Mouse (Mus musculus): Measurements from ENCODE around the gene C530008M17Rik. TPM values are rescaled to one million over a fixed set of nuclear protein-coding genes. Genes with fewer than 3 reads are reported as not detected.

The C530008M17Rik gene
- total and polyA plus RNA-seq, 3 experiments: 3.2 to 10.6 TPM; not detected in 1

- Histone ChIP-seq H3K9me3 (replicated peaks; ENCODE audit: insufficient read depth, low read length) (no peaks in the 10 kb centered on the region), H3K9ac (ENCODE audit: control insufficient read depth, low read depth, low read length, poor library complexity, severe bottlenecking) (peak overlapping the region; percentile 71), H3K79me2 (ENCODE audit: control insufficient read depth, insufficient read depth, low read length, poor library complexity) (peaks cover 5% of the 10 kb centered on the region; the same call in 1 of the 2 replicates), H3K4me1 (ENCODE audit: control insufficient read depth in 1 of 2, insufficient read depth in 2 of 2, low read length in 2 of 2) (peaks cover 13 to 27% of the 10 kb centered on the region in 2 experiments), H3K4me3 (ENCODE audit: control insufficient read depth in 1 of 2, insufficient read depth in 1 of 2, low read depth in 2 of 2, low read length in 2 of 2) (peak overlapping the region; percentile 71 to 76), H3K27ac (ENCODE audit: control insufficient read depth, low read depth, low read length) (peak overlapping the region; percentile 72), H3K36me3 (ENCODE audit: control insufficient read depth in 1 of 2, insufficient read depth in 2 of 2, low read length in 2 of 2) (peaks cover 0 to 34% of the 10 kb centered on the region in 2 experiments; a peak in 2 of 4 replicates), H3K27me3 (ENCODE audit: control insufficient read depth in 1 of 2, insufficient read depth in 2 of 2, low read length in 2 of 2) (no peaks in the 10 kb centered on the region)
- DNase-seq (ENCODE audit: low read depth, low spot score): peak; percentile 90
- TF ChIP-seq SMC3 (IDR thresholded peaks at IDR 0.05; ENCODE audit: low read depth, low read length): no peak
- peak; percentile 62 for TF ChIP-seq NELFE (IDR thresholded peaks at IDR 0.05; ENCODE audit: low read depth, low read length)
- TF ChIP-seq MYB (IDR thresholded peaks at IDR 0.05; ENCODE audit: low read depth, low read length): peak; percentile 93
- no peak for TF ChIP-seq MAFK (IDR thresholded peaks at IDR 0.05; ENCODE audit: borderline replicate concordance, low read depth, low read length)
- no peak for TF ChIP-seq ZC3H11A (IDR thresholded peaks at IDR 0.05; ENCODE audit: low read depth, low read length)
- peak; percentile 74 for TF ChIP-seq TAL1 (IDR thresholded peaks at IDR 0.05; ENCODE audit: low read length)
- no peak for TF ChIP-seq NRF1 (IDR thresholded peaks at IDR 0.05; ENCODE audit: insufficient read depth, low read depth, low read length, poor library complexity, severe bottlenecking)
- TF ChIP-seq USF1 (IDR thresholded peaks at IDR 0.05; ENCODE audit: low read depth, low read length): no peak
- no peak for TF ChIP-seq JUND (IDR thresholded peaks at IDR 0.05; ENCODE audit: low read depth, low read length)
- TF ChIP-seq ETS1 (IDR thresholded peaks at IDR 0.05; ENCODE audit: low read depth, low read length): peak; percentile 69
- peak; percentile 82 for TF ChIP-seq SIN3A (IDR thresholded peaks at IDR 0.05; ENCODE audit: low read length)
- TF ChIP-seq KAT2A (conservative IDR thresholded peaks at IDR 0.05; ENCODE audit: low read depth, low read length): no peak
- peak; percentile 65 for TF ChIP-seq TBP (IDR thresholded peaks at IDR 0.05; ENCODE audit: low read depth, low read length)
- peak; percentile 82 for TF ChIP-seq MYC (IDR thresholded peaks at IDR 0.05; ENCODE audit: low read depth, low read length)
- TF ChIP-seq BHLHE40 (IDR thresholded peaks at IDR 0.05; ENCODE audit: borderline replicate concordance, low read depth, low read length): no peak; the same call in 1 of the 2 replicates
- 0 out of 2 replicates have a peak, but pooled peaks have one; percentile 57 for TF ChIP-seq MAZ (IDR thresholded peaks at IDR 0.05; ENCODE audit: low read depth, low read length)
- TF ChIP-seq ZKSCAN1 (IDR thresholded peaks at IDR 0.05; ENCODE audit: low read depth, low read length): no peak
- TF ChIP-seq CHD1 (IDR thresholded peaks at IDR 0.05; ENCODE audit: low read depth, low read length): no peak; the same call in 1 of the 2 replicates
- TF ChIP-seq RCOR1 (IDR thresholded peaks at IDR 0.05; ENCODE audit: low read depth, low read length): peak; percentile 67
- TF ChIP-seq POLR2A (IDR thresholded peaks at IDR 0.05; ENCODE audit: control insufficient read depth in 1 of 2, insufficient read depth in 1 of 2, low read depth in 1 of 2, low read length in 2 of 2, poor library complexity in 1 of 2): peak; percentile 33 to 61; a peak in 2 of 4 replicates
- TF ChIP-seq ZMIZ1 (IDR thresholded peaks at IDR 0.05; ENCODE audit: low read depth, low read length): no peak
- TF ChIP-seq EP300 (IDR thresholded peaks at IDR 0.05; ENCODE audit: low read depth in 1 of 2, low read length in 2 of 2): peak; percentile 82 to 95
- peak; percentile 87 for TF ChIP-seq TCF12 (IDR thresholded peaks at IDR 0.05; ENCODE audit: low read depth, low read length)
- TF ChIP-seq MXI1 (IDR thresholded peaks at IDR 0.05; ENCODE audit: low read depth, low read length): peak; percentile 77
- no peak; the same call in 1 of the 2 replicates for TF ChIP-seq RAD21 (IDR thresholded peaks at IDR 0.05; ENCODE audit: low read depth, low read length)
- TF ChIP-seq MEF2A (IDR thresholded peaks at IDR 0.05; ENCODE audit: extremely low read depth, insufficient replicate concordance, low read depth, low read length, poor library complexity, severe bottlenecking): no peak
- peak; percentile 88 for TF ChIP-seq GATA1 (IDR thresholded peaks at IDR 0.05; ENCODE audit: low read depth, low read length)
- TF ChIP-seq E2F4 (IDR thresholded peaks at IDR 0.05; ENCODE audit: borderline replicate concordance, low read depth, low read length): no peak
- TF ChIP-seq CTCF (IDR thresholded peaks at IDR 0.05 in 2 of 3, conservative IDR thresholded peaks at IDR 0.05 in 1 of 3; ENCODE audit: control insufficient read depth in 1 of 3, insufficient read depth in 1 of 3, low read depth in 2 of 3, low read length in 3 of 3, poor library complexity in 1 of 3, severe bottlenecking in 1 of 3): no peak
- TF ChIP-seq GABPA (IDR thresholded peaks at IDR 0.05; ENCODE audit: low read depth, low read length): no peak
- TF ChIP-seq ZNF384 (IDR thresholded peaks at IDR 0.05; ENCODE audit: low read depth, low read length): peak; percentile 88
- no peak for TF ChIP-seq POLR2AphosphoS2 (IDR thresholded peaks at IDR 0.05; ENCODE audit: low read length)
- no peak for TF ChIP-seq USF2 (IDR thresholded peaks at IDR 0.05; ENCODE audit: borderline replicate concordance in 1 of 2, insufficient read depth in 1 of 2, low read depth in 1 of 2, low read length in 2 of 2)
- 0 out of 2 replicates have a peak, but pooled peaks have one; percentile 27 for TF ChIP-seq UBTF (IDR thresholded peaks at IDR 0.05; ENCODE audit: borderline replicate concordance, insufficient read depth, low read depth, low read length)
- no peak for TF ChIP-seq ELF1 (IDR thresholded peaks at IDR 0.05; ENCODE audit: low read depth, low read length)
Observed at GRCm38 (mm10) chr5:76658084-76658934, 2.0 kb downstream of the C530008M17Rik start.
